Mouse (Mus musculus): ENCODE data around the gene Tgfbr3l.

Gene Tgfbr3l

DNA sequence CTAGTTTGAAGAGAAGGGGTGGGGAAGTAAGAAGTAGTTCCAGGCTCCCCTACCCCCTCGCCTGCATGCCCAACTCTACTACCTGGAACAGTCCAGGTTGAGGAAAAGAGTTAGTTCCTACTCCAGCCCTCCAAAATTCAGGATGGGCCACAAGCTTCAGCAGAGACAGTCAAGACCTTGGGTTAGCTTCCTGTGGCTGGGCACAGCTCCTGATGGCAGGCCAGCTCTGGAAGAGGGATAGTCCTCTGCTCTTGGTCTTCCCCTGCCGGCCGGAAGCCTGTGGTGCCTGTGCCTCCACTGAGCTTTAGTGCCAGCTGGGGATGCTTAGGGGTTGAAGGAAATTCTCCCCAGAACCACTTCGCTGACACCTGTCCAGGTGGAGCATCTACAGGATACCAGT is 21.7 kb upstream of the Tgfbr3l start:
- no peak for TF ChIP-seq GATA4 (IDR thresholded peaks at IDR 0.05; ENCODE audit: insufficient replicate concordance, low read length)

DNA sequence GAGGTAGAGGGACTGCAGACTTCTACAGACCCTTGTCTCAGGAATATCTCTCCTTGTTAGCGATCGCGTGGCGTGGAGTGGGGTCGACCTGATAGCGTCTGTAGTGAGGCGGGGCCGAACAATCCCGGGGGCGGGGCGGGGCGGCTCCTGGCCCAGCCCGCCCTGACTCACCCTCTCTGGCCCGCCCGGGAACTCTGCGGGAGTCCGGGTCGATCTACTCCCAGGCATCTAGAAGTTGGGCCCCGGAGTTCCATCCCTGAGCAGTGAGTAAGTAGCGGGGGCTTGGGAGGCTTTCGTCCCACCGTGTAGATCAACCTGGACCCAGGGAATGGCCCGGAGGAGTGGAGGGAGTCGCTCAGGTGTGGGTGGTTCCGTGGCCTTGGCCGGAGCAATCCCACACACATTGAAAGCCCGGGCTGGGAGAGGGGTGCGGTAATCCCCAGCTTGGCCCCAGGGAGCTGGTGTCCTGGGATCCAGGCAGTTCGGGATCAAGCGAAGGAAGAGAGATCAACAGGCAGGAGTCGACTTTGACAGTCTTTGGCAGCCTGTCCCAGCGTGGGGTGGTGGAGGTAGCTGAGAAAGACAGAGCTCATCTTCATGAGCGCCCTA is 21.2 kb upstream of the Tgfbr3l start, which contains the start of gene Lrrc8e:
TSS of gene Lrrc8e (plus strand) at position 89 of the 609 bp plus-strand sequence.
- TF ChIP-seq GATA4 (IDR thresholded peaks at IDR 0.05; ENCODE audit: insufficient replicate concordance, low read length) = no peak

DNA sequence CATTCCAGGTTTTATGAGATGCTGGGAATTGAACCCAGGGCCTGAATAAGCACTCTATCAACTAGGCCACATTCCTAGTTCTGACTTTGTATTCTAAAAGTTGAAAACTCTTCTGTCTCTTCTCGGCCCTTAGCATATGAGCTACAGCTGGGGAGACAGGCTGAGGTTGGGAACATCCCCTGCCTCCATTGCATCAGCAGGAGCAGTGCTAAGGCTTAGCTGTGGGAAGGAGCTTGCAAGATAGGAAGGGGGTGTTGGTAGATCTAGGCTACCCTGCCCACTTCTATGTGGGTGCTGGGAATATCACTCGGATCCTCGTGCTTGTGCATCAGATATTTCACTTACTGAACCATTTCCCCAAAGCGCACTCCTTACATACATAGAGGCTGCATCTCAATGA is 20.1 kb upstream of the Tgfbr3l start:
- TF ChIP-seq GATA4 (IDR thresholded peaks at IDR 0.05; ENCODE audit: insufficient replicate concordance, low read length) = no peak

DNA sequence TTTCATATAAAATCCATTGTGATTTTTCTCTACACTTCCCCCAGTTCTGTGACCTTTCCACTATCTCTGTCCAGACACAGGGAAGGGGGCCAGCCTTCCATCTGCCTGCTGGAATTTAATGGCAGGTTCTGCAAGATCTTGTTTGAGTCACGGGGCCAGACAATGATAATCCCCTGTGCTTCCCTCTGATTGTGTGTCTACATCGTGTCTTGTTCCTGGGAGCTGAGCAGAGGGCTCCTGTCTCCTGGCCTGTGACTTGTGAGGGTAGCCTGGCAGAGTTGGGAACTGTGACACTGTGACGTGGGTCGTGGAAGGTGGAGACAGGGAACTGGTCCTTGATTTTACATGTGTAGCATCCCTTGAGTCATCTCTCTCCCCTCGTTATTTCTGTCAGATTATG is 18.2 kb upstream of the Tgfbr3l start:
- no peak for TF ChIP-seq GATA4 (IDR thresholded peaks at IDR 0.05; ENCODE audit: insufficient replicate concordance, low read length)

DNA sequence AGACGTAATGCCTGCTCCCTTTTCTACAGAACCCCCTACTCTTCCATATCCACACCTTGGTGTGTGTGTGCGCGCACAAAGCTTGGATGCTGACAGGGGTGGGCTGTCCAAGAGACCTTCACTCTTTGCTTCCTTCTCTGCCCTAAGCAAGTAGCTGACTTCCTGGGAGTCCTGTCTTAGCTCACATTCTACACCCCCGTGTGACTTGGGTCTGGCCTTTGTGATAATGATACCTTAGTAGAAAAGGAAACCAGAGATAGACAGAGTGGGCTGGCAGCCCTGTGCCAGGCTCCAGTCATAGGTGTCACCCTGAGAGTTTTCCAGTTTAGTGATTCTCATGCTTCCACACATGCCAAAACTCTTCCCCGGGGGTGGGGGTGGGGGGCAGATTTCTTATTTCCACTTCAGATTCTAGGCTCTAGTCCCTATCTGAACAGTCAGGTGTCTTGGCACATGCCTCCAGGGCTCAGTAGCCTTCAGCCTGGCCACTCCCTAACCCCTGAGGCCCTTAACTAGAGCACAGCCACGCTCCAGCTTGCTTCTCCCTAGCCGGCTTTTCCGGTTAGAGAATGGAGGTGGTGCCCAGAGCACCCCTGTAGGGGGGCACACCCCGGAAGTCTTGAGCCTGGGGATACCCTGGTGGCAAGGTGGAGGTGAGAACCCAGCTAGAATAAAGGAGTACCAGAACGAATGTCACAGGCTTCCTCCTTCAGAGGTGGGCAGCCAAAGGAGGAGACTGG is 17.2 kb upstream of the Tgfbr3l start:
- no peak for TF ChIP-seq GATA4 (IDR thresholded peaks at IDR 0.05; ENCODE audit: insufficient replicate concordance, low read length)

DNA sequence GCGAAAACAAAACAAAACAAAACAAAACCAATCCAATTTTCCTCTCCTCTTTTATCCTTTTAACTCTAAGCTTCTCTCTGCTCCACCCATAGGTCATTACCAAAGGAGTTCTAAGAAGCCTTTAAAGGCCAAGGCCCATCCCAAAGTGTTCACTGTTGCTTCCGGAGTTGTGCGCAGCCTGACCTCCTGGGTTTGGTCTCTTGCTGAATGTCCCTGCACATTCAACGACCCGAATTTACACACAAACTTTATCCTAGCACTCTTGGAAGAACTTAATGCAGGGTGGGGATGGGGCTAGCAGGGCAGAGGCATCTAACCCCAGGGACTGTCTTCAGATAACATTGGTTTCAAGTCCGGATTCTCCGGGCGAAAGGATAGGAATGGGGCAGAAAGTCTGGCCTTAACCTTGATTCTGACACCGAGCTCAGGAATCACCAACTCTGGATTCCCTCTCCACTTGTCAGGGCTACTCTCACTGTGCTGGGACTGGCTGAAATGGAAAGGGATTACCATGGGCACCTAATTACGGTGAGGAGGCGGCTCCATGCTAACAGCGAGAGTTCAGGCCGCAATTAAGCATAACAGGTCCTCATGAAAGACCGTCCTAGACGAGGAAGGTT is 10.1 kb upstream of the Tgfbr3l start:
- TF ChIP-seq GATA4 (IDR thresholded peaks at IDR 0.05; ENCODE audit: insufficient replicate concordance, low read length) = no peak

DNA sequence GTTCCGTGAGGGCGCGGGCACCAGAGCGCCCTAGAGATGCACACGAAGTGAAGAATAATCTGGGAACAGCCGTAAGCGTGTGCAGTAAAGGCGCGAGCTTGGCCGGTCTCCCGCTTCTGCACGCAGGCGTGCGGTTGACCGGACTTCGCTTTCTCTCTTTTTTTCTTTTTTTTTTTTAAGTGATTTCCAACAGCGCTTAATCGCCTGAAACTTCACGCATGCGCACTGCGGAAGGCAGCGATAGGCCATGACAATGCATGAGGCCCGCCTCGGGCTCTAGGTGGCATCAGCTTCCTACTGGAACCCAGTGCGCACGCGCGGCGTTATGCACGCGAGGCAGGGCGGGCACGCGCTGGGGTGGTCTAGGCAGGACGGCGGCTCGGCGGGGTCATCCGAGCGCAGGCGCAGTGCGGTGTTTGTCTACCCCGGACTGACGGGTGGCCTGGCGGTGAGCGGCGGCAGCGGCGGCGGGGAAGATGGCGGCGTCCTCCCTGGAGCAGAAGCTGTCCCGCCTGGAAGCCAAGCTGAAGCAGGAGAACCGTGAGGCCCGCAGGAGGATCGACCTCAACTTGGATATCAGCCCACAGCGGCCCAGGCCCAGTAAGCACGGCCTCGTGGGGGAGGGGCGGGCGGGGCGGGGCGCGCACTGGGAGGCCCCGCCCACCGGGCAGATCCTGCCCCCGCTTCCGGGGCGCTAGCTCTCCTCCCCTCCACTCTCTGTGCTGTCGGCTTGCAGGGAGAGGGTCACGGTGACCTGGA is 9.4 kb upstream of the Tgfbr3l start, which contains the start of the genes Map2k7 and Gm49320:
TSS of gene Map2k7 (plus strand) at position 307 of the 759 bp plus-strand sequence.
TSS of gene Gm49320 (plus strand) at position 432 of the 759 bp plus-strand sequence.
- TF ChIP-seq GATA4 (IDR thresholded peaks at IDR 0.05; ENCODE audit: insufficient replicate concordance, low read length) = peak; percentile 19; the same call in 1 of the 2 replicates

DNA sequence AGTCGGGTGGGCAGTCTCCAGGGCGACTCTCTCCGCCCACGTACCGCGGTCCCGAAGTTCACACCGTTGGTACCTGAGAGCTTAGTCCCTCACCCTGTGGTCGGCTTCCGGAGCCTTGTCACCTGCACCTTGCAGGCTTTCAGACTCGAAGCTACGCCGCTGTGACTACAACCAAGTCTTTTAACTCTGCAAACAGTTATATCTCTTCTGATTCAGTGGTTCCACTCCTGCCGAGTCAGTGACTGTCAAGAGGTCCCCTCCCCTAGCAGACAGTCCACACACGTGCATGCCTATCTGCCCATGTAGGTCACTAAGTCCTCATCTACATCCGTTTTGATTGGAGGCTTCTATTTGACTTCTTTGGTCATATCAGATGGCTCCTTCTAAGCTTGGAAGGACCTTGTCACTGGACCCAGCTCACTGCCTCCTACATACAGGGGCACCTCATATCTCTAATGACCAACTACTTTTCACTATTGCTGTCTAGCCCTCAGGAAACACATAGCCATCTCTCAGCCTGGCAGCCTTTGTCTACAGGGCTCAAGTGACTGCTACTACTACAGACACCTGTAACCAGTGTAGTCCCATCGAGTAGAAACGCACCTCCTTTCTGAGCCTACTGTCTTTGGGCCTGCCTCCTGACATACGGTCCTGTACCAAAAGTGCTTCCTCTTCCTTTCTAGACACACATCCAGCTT is 8.7 kb upstream of the Tgfbr3l start:
- no peak for TF ChIP-seq GATA4 (IDR thresholded peaks at IDR 0.05; ENCODE audit: insufficient replicate concordance, low read length)

DNA sequence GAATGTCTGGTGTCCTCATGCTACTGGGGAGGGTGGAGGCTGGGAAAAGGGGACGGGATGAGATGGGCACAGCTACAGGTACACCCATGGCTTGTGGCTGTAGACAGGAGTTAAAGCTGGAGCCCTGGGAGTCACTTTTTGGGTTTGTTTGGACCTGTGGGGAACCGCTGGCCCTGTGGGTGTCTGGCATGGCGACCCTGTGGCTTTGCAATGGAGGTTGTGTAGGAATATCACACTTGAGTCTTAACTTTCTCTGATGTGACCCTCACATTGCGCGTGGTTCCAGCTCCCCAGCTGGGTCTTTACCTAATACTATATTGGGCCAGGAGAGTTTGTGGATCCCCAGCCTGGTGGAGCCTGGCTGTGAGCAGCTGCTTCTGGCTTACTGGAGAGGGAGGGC is 3.0 kb upstream of the Tgfbr3l start:
- no peak for TF ChIP-seq GATA4 (IDR thresholded peaks at IDR 0.05; ENCODE audit: insufficient replicate concordance, low read length)

DNA sequence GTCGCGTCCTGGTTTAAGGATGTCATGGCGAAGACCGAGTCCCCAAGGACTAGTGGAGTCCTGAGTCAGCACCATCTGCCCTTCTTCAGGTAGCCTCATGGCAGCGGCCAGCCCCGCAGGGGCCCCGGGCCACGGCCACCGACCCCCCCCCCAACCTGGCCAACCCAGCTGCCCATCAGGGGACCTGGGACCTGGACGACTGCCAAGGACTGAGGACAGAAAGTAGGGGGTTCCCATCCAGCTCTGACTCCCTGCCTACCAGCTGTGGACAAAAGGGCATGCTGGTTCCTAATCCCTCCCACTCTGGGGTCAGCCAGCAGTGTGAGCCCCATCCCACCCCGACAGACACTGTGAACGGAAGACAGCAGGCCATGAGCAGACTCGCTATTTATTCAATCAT is 2.3 kb upstream of the Tgfbr3l start:
- TF ChIP-seq GATA4 (IDR thresholded peaks at IDR 0.05; ENCODE audit: insufficient replicate concordance, low read length) = no peak

DNA sequence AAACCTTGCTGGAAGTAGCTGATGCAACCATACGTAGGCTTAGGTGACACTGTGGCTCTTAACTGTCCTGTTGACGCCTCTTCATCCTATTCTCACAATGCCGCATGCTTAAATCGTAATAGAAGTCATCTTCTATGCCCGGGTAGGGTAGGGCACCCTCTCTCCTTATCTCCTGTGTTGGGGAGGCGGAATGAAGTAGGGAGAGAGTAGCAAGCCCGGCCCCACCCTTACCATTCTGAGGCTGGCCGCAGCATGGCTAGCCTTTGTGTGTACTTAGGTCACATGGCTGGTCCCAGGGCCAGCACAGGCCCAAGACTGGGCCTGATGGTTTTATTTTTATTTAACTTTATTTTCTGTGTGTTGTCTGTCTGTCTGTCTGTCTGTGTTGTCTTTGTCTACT is 773 bp upstream of the Tgfbr3l start:
- TF ChIP-seq GATA4 (IDR thresholded peaks at IDR 0.05; ENCODE audit: insufficient replicate concordance, low read length) = no peak

DNA sequence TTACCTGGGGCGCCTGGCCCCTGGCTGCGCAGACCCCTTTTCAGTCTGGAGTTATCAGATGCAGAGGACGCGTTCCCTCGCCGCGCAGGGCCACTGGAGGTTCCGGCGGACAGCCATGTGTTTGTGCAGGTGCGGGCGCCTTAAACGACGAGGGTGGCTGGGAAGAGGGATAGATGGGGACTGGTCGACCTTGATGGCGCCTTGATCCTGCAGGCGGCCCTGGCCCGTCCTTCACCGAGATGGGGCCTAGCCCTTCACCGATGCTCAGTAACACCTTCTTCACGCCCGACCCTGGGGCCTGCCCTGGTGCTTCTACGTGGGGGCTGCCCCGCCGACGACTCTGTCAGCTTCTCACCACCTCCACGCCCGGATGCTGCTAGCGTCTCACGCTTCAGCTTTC is 1.2 kb downstream of the Tgfbr3l start:
- TF ChIP-seq GATA4 (IDR thresholded peaks at IDR 0.05; ENCODE audit: insufficient replicate concordance, low read length) = no peak

DNA sequence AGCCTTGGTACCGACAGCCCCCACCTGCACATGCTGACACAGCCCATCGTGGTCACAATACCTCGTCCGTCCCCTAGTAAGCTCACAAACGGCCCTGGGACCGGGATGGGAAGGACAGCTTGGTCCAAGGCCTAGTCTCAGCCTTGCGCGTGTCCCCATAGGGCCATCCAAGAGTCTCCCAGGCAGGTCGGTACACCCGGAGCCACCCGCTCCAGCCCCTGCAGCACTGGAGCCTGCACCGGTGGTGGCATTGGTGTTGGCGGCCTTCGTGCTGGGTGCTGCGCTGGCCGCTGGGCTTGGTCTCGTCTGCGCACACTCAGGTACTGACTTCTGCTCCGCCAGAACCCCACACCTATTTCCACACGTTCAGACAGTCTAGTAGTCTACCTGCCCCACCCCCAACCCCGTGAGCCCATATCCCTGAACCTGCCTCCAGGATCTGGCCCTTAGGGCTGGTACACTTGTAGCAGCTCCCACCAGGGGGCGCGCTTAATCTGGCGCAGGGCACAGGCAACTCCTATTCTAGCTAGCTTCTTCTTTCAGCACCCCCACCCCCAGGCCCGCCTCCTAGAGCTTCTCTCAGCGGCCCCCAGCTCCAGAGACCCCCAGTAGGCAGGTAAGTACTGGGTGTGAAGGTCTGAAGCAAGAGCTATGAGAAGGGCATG is 2.4 kb downstream of the Tgfbr3l start:
- no peak for TF ChIP-seq GATA4 (IDR thresholded peaks at IDR 0.05; ENCODE audit: insufficient replicate concordance, low read length)

DNA sequence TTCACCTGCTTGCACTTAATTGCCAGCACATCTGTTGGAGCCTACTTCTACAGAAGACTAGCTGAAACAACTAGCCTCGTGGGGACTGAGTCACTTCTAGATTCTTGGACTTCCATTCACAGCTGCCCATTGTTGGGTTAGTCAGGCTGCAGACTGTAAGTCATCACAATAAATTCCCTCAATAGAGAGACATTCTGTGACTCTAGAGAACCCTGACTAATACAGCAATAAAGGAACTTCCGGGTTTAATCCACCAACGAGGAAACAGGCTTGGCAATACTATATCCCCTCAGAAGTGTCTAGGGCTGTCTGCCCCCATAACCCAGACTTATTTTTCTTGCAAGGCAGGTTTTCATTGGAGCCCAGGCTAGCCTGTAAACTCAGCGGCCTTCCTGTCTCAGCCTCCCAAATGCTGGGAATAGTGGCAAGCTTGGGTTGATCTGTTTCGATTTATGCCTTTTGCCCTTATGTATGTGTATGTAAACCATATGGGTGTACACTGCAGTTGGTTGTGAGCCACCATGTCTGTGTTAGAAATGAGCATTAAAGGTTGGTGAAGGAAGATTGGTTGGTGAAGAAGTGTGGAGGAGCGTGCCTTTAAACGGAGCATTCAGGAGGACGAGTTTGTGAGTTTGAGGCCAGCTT is 4.2 kb downstream of the Tgfbr3l start:
- no peak for TF ChIP-seq GATA4 (IDR thresholded peaks at IDR 0.05; ENCODE audit: insufficient replicate concordance, low read length)

Measured in liver, adult (tissue).